Mouse (Mus musculus) heart, adult 9 months (tissue): ENCODE measurements at regions not wholly inside any gene's neighbourhood (a gene's known extent, or its start where the extent isn't known, plus 50 kb on each side); places are given as distances from the start of the nearest gene placed in this dataset.

ENCODE experiments used
- DNase-seq, 2 experiments: peaks; one replicate each; pipeline ENCODE4 v3.0.0; 2022; ENCODE audit warnings: low spot score in 2 of 2

GRCm38 (mm10) chr14:103932170-103932569 lies 88.0 kb upstream of the Ednrb start:
- no peak for DNase-seq

- DNase-seq: no peak
These were observed 85.6 kb upstream of the Ednrb start for GRCm38 (mm10) chr14:103929734-103930364.

- DNase-seq: no peak
These were observed 85.0 kb upstream of the Ednrb start for GRCm38 (mm10) chr14:103929155-103929729.

- DNase-seq: peak; percentile 10 to 12
These were observed 76.0 kb upstream of the Ednrb start for GRCm38 (mm10) chr14:103920169-103920568.

GRCm38 (mm10) chr14:103919380-103919779 lies 75.2 kb upstream of the Ednrb start:
- DNase-seq: peak in 1 of 2 experiments; percentile 8

GRCm38 (mm10) chr14:103913453-103913852 lies 69.3 kb upstream of the Ednrb start:
- no peak for DNase-seq

GRCm38 (mm10) chr14:103911707-103912106 lies 67.5 kb upstream of the Ednrb start:
- no peak for DNase-seq

- DNase-seq: no peak
These were observed 67.1 kb upstream of the Ednrb start for GRCm38 (mm10) chr14:103911280-103911679.

GRCm38 (mm10) chr14:103906417-103907070 lies 62.3 kb upstream of the Ednrb start:
- no peak for DNase-seq

- DNase-seq: no peak
These were observed 56.6 kb upstream of the Ednrb start for GRCm38 (mm10) chr14:103900817-103901216.

- peak; percentile 6 to 10 for DNase-seq
These were observed 55.1 kb upstream of the Ednrb start for GRCm38 (mm10) chr14:103899111-103899814.

- DNase-seq: peak; percentile 6 to 9
These were observed 54.5 kb upstream of the Ednrb start for GRCm38 (mm10) chr14:103898689-103899088.

GRCm38 (mm10) chr14:103895261-103895660 lies 51.1 kb upstream of the Ednrb start:
- no peak for DNase-seq
